Mouse (Mus musculus) duodenum, adult 2 months (tissue): Measurements from ENCODE around the gene Vmn1r16. TPM values are rescaled to one million over a fixed set of nuclear protein-coding genes. Genes with fewer than 3 reads are reported as not detected.

ENCODE experiments used
- polyA plus RNA-seq: library from polyadenylated mRNA; depleted of rRNA; stranded (reverse); fragments of >200 nt; gene quantifications from 2 replicates; pipeline ENCODE4 v1.2.3, GENCODE M21; 2012; ENCODE audit warnings: low replicate concordance; rRNA removed

The Vmn1r16 gene
- polyA plus RNA-seq, result not detected in 2 replicates

GRCm38 (mm10) chr6:57329394-57329793 is at the start of gene Vmn1r16:
Gene Vmn1r16 (minus strand): TSS chr6:57329494.

DNA sequence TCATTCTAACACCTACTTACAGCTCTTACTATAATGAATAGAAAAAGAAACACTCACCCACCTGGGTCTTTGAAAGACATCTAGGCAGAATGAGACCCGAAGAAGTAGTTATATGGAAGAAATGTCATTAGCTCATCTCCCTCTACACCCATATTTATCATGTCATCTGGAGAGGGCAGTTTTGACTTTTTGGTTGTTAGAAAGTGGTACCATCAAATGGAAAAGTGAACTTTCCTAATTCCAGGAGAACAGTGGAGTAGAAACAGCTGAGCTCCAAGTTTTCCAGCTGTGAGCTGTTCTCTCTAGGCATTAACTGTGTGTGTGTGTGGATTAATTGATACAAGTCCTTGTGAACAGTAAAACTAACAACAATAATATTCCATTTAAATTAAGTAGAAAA is 34.3 kb upstream of the Vmn1r16 start, which contains the start of gene Vmn1r17:
Gene Vmn1r17, minus strand, starts transcription at position 101 of the 400 bp plus-strand sequence.

Other genes starting within 250 kb of the Vmn1r16 start
- not detected in 2 replicates for gene Vmn1r10, start 220.0 kb downstream of the Vmn1r16 start, polyA plus RNA-seq
- gene Vmn1r11, start 196.0 kb downstream of the Vmn1r16 start, polyA plus RNA-seq, result not detected in 2 replicates
- not detected in 2 replicates for gene Vmn1r12, start 172.6 kb downstream of the Vmn1r16 start, polyA plus RNA-seq
- gene Vmn1r13, start 126.2 kb downstream of the Vmn1r16 start, polyA plus RNA-seq, result not detected in 2 replicates
- gene Vmn1r14, start 97.8 kb downstream of the Vmn1r16 start, polyA plus RNA-seq, result not detected in 2 replicates
- gene Vmn1r15, start 71.5 kb downstream of the Vmn1r16 start, polyA plus RNA-seq, result not detected in 2 replicates
- gene Vmn1r17, start 34.2 kb upstream of the Vmn1r16 start, polyA plus RNA-seq, result not detected in 2 replicates
- gene Vmn1r18, start 66.3 kb upstream of the Vmn1r16 start, polyA plus RNA-seq, result not detected in 2 replicates
- gene Vmn1r19, start 74.3 kb upstream of the Vmn1r16 start, polyA plus RNA-seq, result not detected in 2 replicates
- gene Vmn1r20, start 99.4 kb upstream of the Vmn1r16 start, polyA plus RNA-seq, result not detected in 2 replicates
- gene Ppm1k, start 206.0 kb upstream of the Vmn1r16 start, polyA plus RNA-seq, result 0.09 and 0.19 TPM in 2 replicates